Mouse (Mus musculus): Measurements from ENCODE around the gene Gjb3.

- TF ChIP-seq CTCF (IDR thresholded peaks at IDR 0.05; ENCODE audit: low read depth, low read length): no peak
- no peak for TF ChIP-seq GATA1 (IDR thresholded peaks at IDR 0.05; ENCODE audit: borderline replicate concordance, low read length)
Measured at GRCm38 (mm10) chr4:127365433-127365832, 34.8 kb upstream of the Gjb3 start.
